Mouse (Mus musculus): ENCODE results near the gene Gm20388. TPM values are rescaled to one million over a fixed set of nuclear protein-coding genes. Genes with fewer than 3 reads are reported as not detected.

The Gm20388 gene
- polyA plus RNA-seq, 2 experiments: 8.5 TPM; not detected in 1

DNA sequence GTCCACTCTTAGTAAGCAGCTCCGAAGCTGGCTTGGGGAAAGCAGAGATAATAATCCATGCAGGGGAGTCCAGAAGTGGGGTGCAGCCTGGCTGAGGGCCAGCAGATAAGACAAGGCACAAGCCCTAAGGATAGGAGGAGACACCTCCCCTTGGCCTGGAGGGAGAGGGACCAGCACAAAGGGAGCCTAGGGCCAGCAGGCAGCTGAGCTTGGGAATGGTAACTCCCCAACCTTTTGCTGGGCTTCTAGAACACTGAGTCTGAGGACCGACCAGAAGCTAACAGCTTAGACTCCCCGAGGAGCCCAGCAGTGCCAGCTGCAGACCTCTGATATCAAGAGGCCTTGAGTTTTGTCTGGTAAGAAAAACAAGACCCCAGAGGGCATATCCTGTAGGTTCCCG lies 433.5 kb downstream of the Gm20388 start:
- no peak for DNase-seq (ENCODE audit: low read depth in 3 of 3, low spot score in 3 of 3)
- TF ChIP-seq CTCF (IDR thresholded peaks at IDR 0.05; ENCODE audit: low read depth): no peak
- 0 out of 2 replicates have a peak, but pooled peaks have one; percentile 6 for TF ChIP-seq EP300 (IDR thresholded peaks at IDR 0.05; ENCODE audit: low read depth)
- Histone ChIP-seq H3K9ac (replicated peaks) (no peak overlapping the region), H3K4me1 (replicated peaks; ENCODE audit: control insufficient read depth in 2 of 2, insufficient read depth in 2 of 2, low read length in 1 of 2) (peaks cover 10 to 25% of the 10 kb centered on the region in 2 experiments), H3K27me3 (ENCODE audit: control insufficient read depth, insufficient read depth, low read length) (no peaks in the 10 kb centered on the region), H3K9me3 (ENCODE audit: control insufficient read depth, low read length) (no peaks in the 10 kb centered on the region), H3K27ac (no peak overlapping the region), H3K4me2 (ENCODE audit: low read depth) (peak overlapping the region; percentile 21; the same call in 1 of the 2 replicates), H3K4me3 (ENCODE audit: insufficient read depth in 1 of 2, low read depth in 2 of 2, low read length in 2 of 2) (no peak overlapping the region), H3K36me3 (replicated peaks; ENCODE audit: control insufficient read depth, insufficient read depth, low read depth) (no peaks in the 10 kb centered on the region)
- ATAC-seq (ENCODE audit: insufficient read depth): peak; percentile 73
- 10% methylated on average over 4 of the region's 4 CpGs for WGBS (ENCODE audit: insufficient replicate concordance)

DNA sequence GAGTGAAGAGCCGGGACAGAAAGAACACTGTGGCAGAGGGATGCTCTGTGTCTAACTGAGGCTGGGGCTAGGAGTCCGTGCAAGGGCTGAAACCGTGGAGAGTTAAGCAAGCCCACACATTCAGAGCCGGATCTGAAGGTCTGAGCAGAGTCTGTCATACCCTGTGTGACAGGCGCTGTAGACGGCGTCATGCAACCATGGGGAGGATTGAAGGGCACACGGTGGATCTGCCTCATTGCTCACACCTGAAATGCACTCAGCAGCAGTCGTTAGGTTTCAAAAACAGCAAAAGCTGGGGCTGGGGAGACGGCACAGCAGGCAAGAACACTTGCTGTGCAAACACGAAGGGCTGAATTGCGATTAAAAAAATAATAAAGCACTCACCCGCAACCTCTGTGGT lies 433.9 kb downstream of the Gm20388 start:
- ATAC-seq (ENCODE audit: insufficient read depth): no peak; the same call in 1 of the 2 replicates
- DNase-seq (ENCODE audit: low read depth in 3 of 3, low spot score in 3 of 3): no peak
- Histone ChIP-seq H3K36me3 (replicated peaks; ENCODE audit: control insufficient read depth, insufficient read depth, low read depth) (no peaks in the 10 kb centered on the region), H3K4me1 (replicated peaks; ENCODE audit: control insufficient read depth in 2 of 2, insufficient read depth in 2 of 2, low read length in 1 of 2) (peaks cover 10 to 25% of the 10 kb centered on the region in 2 experiments), H3K9me3 (ENCODE audit: control insufficient read depth, low read length) (no peaks in the 10 kb centered on the region), H3K4me2 (ENCODE audit: low read depth) (no peak overlapping the region), H3K27me3 (ENCODE audit: control insufficient read depth, insufficient read depth, low read length) (no peaks in the 10 kb centered on the region), H3K27ac (no peak overlapping the region), H3K9ac (replicated peaks) (no peak overlapping the region), H3K4me3 (ENCODE audit: insufficient read depth in 1 of 2, low read depth in 2 of 2, low read length in 2 of 2) (no peak overlapping the region)
- 56% methylated on average over 13 of the region's 13 CpGs for WGBS (ENCODE audit: insufficient replicate concordance)
- TF ChIP-seq EP300 (IDR thresholded peaks at IDR 0.05; ENCODE audit: low read depth): no peak
- no peak for TF ChIP-seq CTCF (IDR thresholded peaks at IDR 0.05; ENCODE audit: low read depth)

DNA sequence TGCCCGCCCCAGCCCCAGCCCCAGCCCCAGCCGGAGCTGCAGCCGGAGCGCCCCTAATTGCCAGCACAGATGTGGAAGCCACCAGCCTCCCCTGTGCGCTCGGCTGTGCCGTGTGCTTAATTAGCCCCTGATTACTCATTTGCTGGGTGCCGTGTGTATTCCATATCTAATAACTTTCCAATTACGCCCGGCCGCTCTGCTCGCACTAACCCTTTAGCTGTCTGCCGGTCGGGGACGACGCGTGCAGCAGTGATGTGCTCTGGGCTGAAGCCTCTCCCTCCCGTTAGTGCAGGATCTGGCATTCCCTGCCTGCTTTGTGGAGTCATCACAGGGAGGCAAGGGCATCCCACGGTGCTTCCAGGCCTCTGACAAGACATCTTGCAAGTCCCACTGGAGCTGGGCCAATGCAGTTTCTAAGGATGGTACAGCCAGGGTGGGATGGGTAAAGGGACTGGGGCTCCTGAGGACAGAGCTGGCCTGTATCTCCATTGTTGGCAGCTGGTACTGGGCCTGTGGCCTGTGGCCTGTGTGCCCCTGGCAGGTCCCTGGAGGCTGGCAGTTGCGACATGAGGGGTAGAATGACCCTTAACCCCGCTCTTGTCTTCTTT lies 437.2 kb downstream of the Gm20388 start:
- Histone ChIP-seq H3K4me3 (ENCODE audit: insufficient read depth in 1 of 2, low read depth in 2 of 2, low read length in 2 of 2) (no peak overlapping the region), H3K27ac (no peak overlapping the region), H3K27me3 (ENCODE audit: control insufficient read depth, insufficient read depth, low read length) (no peaks in the 10 kb centered on the region; the same call in 1 of the 2 replicates), H3K36me3 (replicated peaks; ENCODE audit: control insufficient read depth, insufficient read depth, low read depth) (no peaks in the 10 kb centered on the region), H3K4me2 (ENCODE audit: low read depth) (no peak overlapping the region), H3K9me3 (ENCODE audit: control insufficient read depth, low read length) (no peaks in the 10 kb centered on the region), H3K4me1 (replicated peaks; ENCODE audit: control insufficient read depth in 2 of 2, insufficient read depth in 2 of 2, low read length in 1 of 2) (peaks cover 10 to 31% of the 10 kb centered on the region in 2 experiments), H3K9ac (replicated peaks) (no peak overlapping the region)
- ATAC-seq (ENCODE audit: insufficient read depth) (no peak), DNase-seq (ENCODE audit: low read depth in 3 of 3, low spot score in 3 of 3) (no peak)
- WGBS (ENCODE audit: insufficient replicate concordance): 82% methylated on average over 21 of the region's 21 CpGs
- no peak for TF ChIP-seq CTCF (IDR thresholded peaks at IDR 0.05; ENCODE audit: low read depth)
- no peak for TF ChIP-seq EP300 (IDR thresholded peaks at IDR 0.05; ENCODE audit: low read depth)

DNA sequence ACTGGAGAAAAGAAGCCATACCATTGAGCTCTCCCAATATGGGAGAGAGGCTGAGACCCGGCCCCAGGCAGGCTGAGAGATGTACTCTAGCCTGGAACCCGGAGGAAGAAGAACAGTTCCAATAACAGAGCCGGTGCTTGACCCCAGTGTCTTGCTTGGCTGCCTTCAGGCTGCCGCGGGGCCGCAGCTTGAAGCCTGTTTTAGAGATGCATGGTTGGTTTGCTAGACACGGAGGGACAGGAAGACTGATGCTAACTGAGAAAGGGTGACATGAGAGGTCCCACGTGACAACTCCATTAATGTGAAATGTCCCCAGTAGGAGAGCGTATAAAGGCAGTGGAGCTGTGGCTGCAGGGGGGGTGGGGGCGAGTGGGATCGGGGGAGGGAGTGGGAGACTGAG lies 438.3 kb downstream of the Gm20388 start:
- TF ChIP-seq EP300 (IDR thresholded peaks at IDR 0.05; ENCODE audit: low read depth) (no peak), CTCF (IDR thresholded peaks at IDR 0.05; ENCODE audit: low read depth) (no peak)
- H3K27ac ChIP-seq: no peak overlapping the region
- ATAC-seq (ENCODE audit: insufficient read depth) (no peak), DNase-seq (ENCODE audit: low read depth in 3 of 3, low spot score in 3 of 3) (no peak)
- no peak overlapping the region for H3K9ac ChIP-seq (replicated peaks)
- no peaks in the 10 kb centered on the region for H3K36me3 ChIP-seq (replicated peaks; ENCODE audit: control insufficient read depth, insufficient read depth, low read depth)
- WGBS (ENCODE audit: insufficient replicate concordance): 67% methylated on average over 11 of the region's 11 CpGs
- H3K4me2 ChIP-seq (ENCODE audit: low read depth): no peak overlapping the region
- H3K4me1 ChIP-seq (replicated peaks; ENCODE audit: control insufficient read depth in 2 of 2, insufficient read depth in 2 of 2, low read length in 1 of 2): peaks cover 3 to 25% of the 10 kb centered on the region in 2 experiments
- no peaks in the 10 kb centered on the region for H3K9me3 ChIP-seq (ENCODE audit: control insufficient read depth, low read length)
- no peaks in the 10 kb centered on the region; the same call in 1 of the 2 replicates for H3K27me3 ChIP-seq (ENCODE audit: control insufficient read depth, insufficient read depth, low read length)
- no peak overlapping the region for H3K4me3 ChIP-seq (ENCODE audit: insufficient read depth in 1 of 2, low read depth in 2 of 2, low read length in 2 of 2)

DNA sequence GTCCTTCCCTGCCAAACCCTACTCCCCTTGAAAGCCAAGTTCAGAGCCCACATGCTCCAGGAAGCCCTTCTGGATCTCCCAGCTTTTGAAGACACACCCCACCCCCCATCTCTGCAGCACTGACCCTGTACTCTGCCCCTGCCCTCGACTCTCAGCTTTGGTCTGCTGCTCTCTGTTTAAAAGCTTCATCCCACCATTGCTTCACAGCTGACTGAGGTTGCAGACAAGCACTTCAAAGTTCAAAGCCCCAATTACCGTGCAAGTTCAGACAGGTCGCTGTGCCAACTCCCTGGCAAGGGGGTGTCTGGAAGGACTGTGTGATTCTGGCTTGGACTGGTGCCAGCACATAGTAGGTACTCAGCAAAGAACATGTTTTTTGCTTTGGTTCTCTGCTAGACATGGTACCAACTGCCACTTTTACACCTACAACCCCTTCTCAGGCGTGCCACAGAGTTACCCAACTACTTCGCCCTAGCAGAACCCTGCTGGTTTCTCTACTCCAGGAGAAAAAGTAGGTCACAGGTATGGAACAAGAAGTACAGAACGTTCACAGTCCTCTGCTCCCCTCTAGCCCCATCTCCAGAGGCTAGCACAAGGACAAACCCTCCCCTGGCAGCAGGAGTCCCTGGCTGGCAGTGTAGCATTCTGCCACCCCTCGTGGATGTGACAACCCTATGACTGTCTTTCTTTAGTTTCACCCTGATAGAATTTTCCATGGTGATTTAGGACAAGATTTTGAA lies 440.9 kb downstream of the Gm20388 start:
- H3K27ac ChIP-seq: no peak overlapping the region
- no peaks in the 10 kb centered on the region for H3K36me3 ChIP-seq (replicated peaks; ENCODE audit: control insufficient read depth, insufficient read depth, low read depth)
- H3K4me3 ChIP-seq (ENCODE audit: insufficient read depth in 1 of 2, low read depth in 2 of 2, low read length in 2 of 2): no peak overlapping the region
- no peaks in the 10 kb centered on the region for H3K9me3 ChIP-seq (ENCODE audit: control insufficient read depth, low read length)
- no peak for ATAC-seq (ENCODE audit: insufficient read depth)
- no peak overlapping the region for H3K4me2 ChIP-seq (ENCODE audit: low read depth)
- WGBS (ENCODE audit: insufficient replicate concordance): 59% methylated on average over 7 of the region's 7 CpGs
- no peak for DNase-seq (ENCODE audit: low read depth in 3 of 3, low spot score in 3 of 3)
- no peak for TF ChIP-seq EP300 (IDR thresholded peaks at IDR 0.05; ENCODE audit: low read depth)
- H3K9ac ChIP-seq (replicated peaks): no peak overlapping the region
- peaks cover 0 to 10% of the 10 kb centered on the region in 2 experiments; a peak in 1 of 4 replicates for H3K4me1 ChIP-seq (replicated peaks; ENCODE audit: control insufficient read depth in 2 of 2, insufficient read depth in 2 of 2, low read length in 1 of 2)
- no peaks in the 10 kb centered on the region; the same call in 1 of the 2 replicates for H3K27me3 ChIP-seq (ENCODE audit: control insufficient read depth, insufficient read depth, low read length)

Measured in liver, embryonic 14.5 days (tissue).